Mouse (Mus musculus): ENCODE measurements around the gene Cdt1.

DNA sequence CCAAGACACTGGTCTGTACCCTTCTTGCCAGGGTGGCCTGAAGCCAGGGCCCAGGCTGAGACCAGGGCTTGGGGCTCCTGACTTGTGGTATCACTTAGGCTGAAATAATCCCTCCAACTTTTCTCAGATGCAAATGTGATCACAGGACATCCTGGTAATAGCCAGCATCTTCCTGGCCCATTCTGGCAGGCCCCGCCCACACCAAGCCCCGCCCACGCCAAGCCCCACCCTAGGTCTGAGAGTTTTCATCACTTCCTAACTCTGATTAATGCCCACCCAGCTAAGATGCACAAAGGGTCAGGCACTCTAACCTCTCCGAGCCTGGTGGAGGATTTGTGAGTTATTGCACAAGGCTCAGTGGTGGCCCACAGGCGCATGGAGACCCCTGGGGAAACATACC lies 52.6 kb downstream of the Cdt1 start:
- no peak for TF ChIP-seq EP300 (IDR thresholded peaks at IDR 0.05; ENCODE audit: low read depth)
- TF ChIP-seq CTCF (IDR thresholded peaks at IDR 0.05; ENCODE audit: low read depth), result no peak

Measured in liver, postnatal 0 days (tissue).